Mouse (Mus musculus) MEL (cell line): Measurements from ENCODE around the gene Plxdc2.
A peak's percentile ranks its signal among the peaks of the same experiment; 100 is the strongest.

Source experiments
- CHD1 ChIP-seq: IDR thresholded peaks from 2 replicates; pipeline ENCODE4 v1.6.1; 2012; ENCODE audit warnings: low read depth, mild to moderate bottlenecking, inconsistent platforms, low read length, improper control_type of control experiment
- CTCF ChIP-seq, 3 experiments: IDR thresholded peaks in 2 of 3; conservative IDR thresholded peaks in 1 of 3; 2 replicates each; pipeline ENCODE4 v1.5.1; 2011 to 2012; ENCODE audit warnings: low read length in 3 of 3, low read depth in 2 of 3, mild to moderate bottlenecking in 2 of 3, improper control_type of control experiment in 1 of 3, inconsistent platforms in 1 of 3, mixed read lengths in 1 of 3, moderate library complexity in 1 of 3; ENCODE audit not compliant: control insufficient read depth in 1 of 3, insufficient read depth in 1 of 3, poor library complexity in 1 of 3, severe bottlenecking in 1 of 3
- KAT2A ChIP-seq: conservative IDR thresholded peaks from 2 replicates; pipeline ENCODE4 v1.6.1; 2012; ENCODE audit warnings: low read depth, low read length, improper control_type of control experiment, inconsistent platforms
- MYB ChIP-seq: IDR thresholded peaks from 2 replicates; pipeline ENCODE4 v1.6.1; 2011; ENCODE audit warnings: mild to moderate bottlenecking, low read depth, low read length, improper control_type of control experiment

GRCm38 (mm10) chr2:16312400-16313070, 43.6 kb upstream of the Plxdc2 start:
- TF ChIP-seq CHD1 = no peak
- TF ChIP-seq KAT2A = no peak
- no peak for TF ChIP-seq MYB
- TF ChIP-seq CTCF (IDR thresholded peaks at IDR 0.05 in 2 of 3, conservative IDR thresholded peaks at IDR 0.05 in 1 of 3; ENCODE audit: control insufficient read depth in 1 of 3, insufficient read depth in 1 of 3, low read depth in 2 of 3, low read length in 3 of 3, poor library complexity in 1 of 3, severe bottlenecking in 1 of 3) = peak; percentile 32 to 67 (median 49)
